Mouse (Mus musculus): ENCODE results near the gene Fam222a. TPM values are rescaled to one million over a fixed set of nuclear protein-coding genes. Genes with fewer than 3 reads are reported as not detected.

The Fam222a gene
- polyA plus RNA-seq, 1 experiment from 2014 or later = 5.7 TPM

GRCm38 (mm10) chr5:114565305-114565704 lies 2.5 kb upstream of the Fam222a start:
- no peaks in the 10 kb centered on the region for H3K9me3 ChIP-seq (ENCODE audit: control insufficient read depth, low read length)
- no peaks in the 10 kb centered on the region for H3K27me3 ChIP-seq (ENCODE audit: control insufficient read depth, insufficient read depth, low read length)
- H3K4me3 ChIP-seq (replicated peaks; ENCODE audit: low read depth, low read length) = no peak overlapping the region
- ATAC-seq (ENCODE audit: low FRiP score, low TSS enrichment) = no peak
- peaks cover 22% of the 10 kb centered on the region for H3K4me1 ChIP-seq (ENCODE audit: control insufficient read depth, insufficient read depth, low read length)
- no peaks in the 10 kb centered on the region for H3K36me3 ChIP-seq (ENCODE audit: control insufficient read depth, insufficient read depth, low read length)
- no peak overlapping the region for H3K9ac ChIP-seq (replicated peaks; ENCODE audit: low read length)
- no peak for DNase-seq
- H3K27ac ChIP-seq (replicated peaks; ENCODE audit: low read depth, low read length) = no peak overlapping the region
- 12% methylated on average over 12 of the region's 12 CpGs for WGBS
- no peak overlapping the region for H3K4me2 ChIP-seq (ENCODE audit: low read length)

- 85% methylated on average over 6 of the region's 6 CpGs for WGBS
- no peak for DNase-seq
- Histone ChIP-seq H3K27me3 (ENCODE audit: control insufficient read depth, insufficient read depth, low read length) (no peaks in the 10 kb centered on the region), H3K27ac (replicated peaks; ENCODE audit: low read depth, low read length) (no peak overlapping the region), H3K9me3 (ENCODE audit: control insufficient read depth, low read length) (no peaks in the 10 kb centered on the region), H3K4me1 (ENCODE audit: control insufficient read depth, insufficient read depth, low read length) (peaks cover 24% of the 10 kb centered on the region), H3K9ac (replicated peaks; ENCODE audit: low read length) (no peak overlapping the region), H3K4me2 (ENCODE audit: low read length) (no peak overlapping the region), H3K36me3 (ENCODE audit: control insufficient read depth, insufficient read depth, low read length) (no peaks in the 10 kb centered on the region), H3K4me3 (replicated peaks; ENCODE audit: low read depth, low read length) (no peak overlapping the region)
- ATAC-seq (ENCODE audit: low FRiP score, low TSS enrichment) = no peak
These were observed 2.1 kb upstream of the Fam222a start for GRCm38 (mm10) chr5:114565751-114566150.

GRCm38 (mm10) chr5:114566461-114566860 lies 1.4 kb upstream of the Fam222a start:
- H3K9me3 ChIP-seq (ENCODE audit: control insufficient read depth, low read length) = no peaks in the 10 kb centered on the region
- no peaks in the 10 kb centered on the region for H3K27me3 ChIP-seq (ENCODE audit: control insufficient read depth, insufficient read depth, low read length)
- H3K9ac ChIP-seq (replicated peaks; ENCODE audit: low read length) = no peak overlapping the region
- ATAC-seq (ENCODE audit: low FRiP score, low TSS enrichment) = no peak
- no peak overlapping the region for H3K4me3 ChIP-seq (replicated peaks; ENCODE audit: low read depth, low read length)
- H3K36me3 ChIP-seq (ENCODE audit: control insufficient read depth, insufficient read depth, low read length) = no peaks in the 10 kb centered on the region
- H3K27ac ChIP-seq (replicated peaks; ENCODE audit: low read depth, low read length) = no peak overlapping the region
- no peak for DNase-seq
- WGBS = 91% methylated on average over 10 of the region's 10 CpGs
- H3K4me2 ChIP-seq (ENCODE audit: low read length) = no peak overlapping the region
- H3K4me1 ChIP-seq (ENCODE audit: control insufficient read depth, insufficient read depth, low read length) = peaks cover 30% of the 10 kb centered on the region

GRCm38 (mm10) chr5:114567075-114567517 lies 720 bp upstream of the Fam222a start:
- WGBS = under 1% methylated on average over 51 of the region's 52 CpGs
- ATAC-seq (ENCODE audit: low FRiP score, low TSS enrichment) (peak; percentile 87), DNase-seq (peak; percentile 99)
- H3K36me3 ChIP-seq (ENCODE audit: control insufficient read depth, insufficient read depth, low read length) = no peaks in the 10 kb centered on the region
- peak overlapping the region; percentile 79 for H3K4me3 ChIP-seq (replicated peaks; ENCODE audit: low read depth, low read length)
- no peaks in the 10 kb centered on the region for H3K27me3 ChIP-seq (ENCODE audit: control insufficient read depth, insufficient read depth, low read length)
- H3K27ac ChIP-seq (replicated peaks; ENCODE audit: low read depth, low read length) = peak overlapping the region; percentile 92
- peak overlapping the region; percentile 89 for H3K4me2 ChIP-seq (ENCODE audit: low read length)
- peaks cover 36% of the 10 kb centered on the region for H3K4me1 ChIP-seq (ENCODE audit: control insufficient read depth, insufficient read depth, low read length)
- H3K9ac ChIP-seq (replicated peaks; ENCODE audit: low read length) = peak overlapping the region; percentile 77
- H3K9me3 ChIP-seq (ENCODE audit: control insufficient read depth, low read length) = no peaks in the 10 kb centered on the region

GRCm38 (mm10) chr5:114568818-114569217 lies 1.0 kb downstream of the Fam222a start:
- no peaks in the 10 kb centered on the region for H3K27me3 ChIP-seq (ENCODE audit: control insufficient read depth, insufficient read depth, low read length)
- 15% methylated on average over 5 of the region's 5 CpGs for WGBS
- H3K27ac ChIP-seq (replicated peaks; ENCODE audit: low read depth, low read length) = peak overlapping the region; percentile 92; the same call in 1 of the 2 replicates
- H3K36me3 ChIP-seq (ENCODE audit: control insufficient read depth, insufficient read depth, low read length) = no peaks in the 10 kb centered on the region
- H3K4me1 ChIP-seq (ENCODE audit: control insufficient read depth, insufficient read depth, low read length) = peaks cover 53% of the 10 kb centered on the region
- no peaks in the 10 kb centered on the region for H3K9me3 ChIP-seq (ENCODE audit: control insufficient read depth, low read length)
- peak overlapping the region; percentile 89 for H3K4me2 ChIP-seq (ENCODE audit: low read length)
- peak overlapping the region; percentile 79 for H3K4me3 ChIP-seq (replicated peaks; ENCODE audit: low read depth, low read length)
- ATAC-seq (ENCODE audit: low FRiP score, low TSS enrichment) (no peak), DNase-seq (peak; percentile 43)
- peak overlapping the region; percentile 77 for H3K9ac ChIP-seq (replicated peaks; ENCODE audit: low read length)

- Histone ChIP-seq H3K27ac (replicated peaks; ENCODE audit: low read depth, low read length) (no peak overlapping the region; the same call in 1 of the 2 replicates), H3K9me3 (ENCODE audit: control insufficient read depth, low read length) (no peaks in the 10 kb centered on the region), H3K9ac (replicated peaks; ENCODE audit: low read length) (peak overlapping the region; percentile 77; the same call in 1 of the 2 replicates), H3K27me3 (ENCODE audit: control insufficient read depth, insufficient read depth, low read length) (no peaks in the 10 kb centered on the region), H3K4me3 (replicated peaks; ENCODE audit: low read depth, low read length) (peak overlapping the region; percentile 79), H3K36me3 (ENCODE audit: control insufficient read depth, insufficient read depth, low read length) (no peaks in the 10 kb centered on the region), H3K4me1 (ENCODE audit: control insufficient read depth, insufficient read depth, low read length) (peaks cover 66% of the 10 kb centered on the region), H3K4me2 (ENCODE audit: low read length) (peak overlapping the region; percentile 89)
- DNase-seq (peak; percentile 59), ATAC-seq (ENCODE audit: low FRiP score, low TSS enrichment) (no peak)
- 19% methylated on average over 11 of the region's 16 CpGs for WGBS
These were observed 2.3 kb downstream of the Fam222a start for GRCm38 (mm10) chr5:114569918-114570670.

- under 1% methylated on average over 14 of the region's 14 CpGs for WGBS
- Histone ChIP-seq H3K4me1 (ENCODE audit: control insufficient read depth, insufficient read depth, low read length) (peaks cover 74% of the 10 kb centered on the region), H3K9ac (replicated peaks; ENCODE audit: low read length) (peak overlapping the region; percentile 60), H3K4me3 (replicated peaks; ENCODE audit: low read depth, low read length) (peak overlapping the region; percentile 48), H3K4me2 (ENCODE audit: low read length) (peak overlapping the region; percentile 89), H3K9me3 (ENCODE audit: control insufficient read depth, low read length) (no peaks in the 10 kb centered on the region), H3K27me3 (ENCODE audit: control insufficient read depth, insufficient read depth, low read length) (no peaks in the 10 kb centered on the region; the same call in 1 of the 2 replicates), H3K27ac (replicated peaks; ENCODE audit: low read depth, low read length) (peak overlapping the region; percentile 91), H3K36me3 (ENCODE audit: control insufficient read depth, insufficient read depth, low read length) (no peaks in the 10 kb centered on the region)
- ATAC-seq (ENCODE audit: low FRiP score, low TSS enrichment) (peak; percentile 32), DNase-seq (no peak)
These were observed 3.1 kb downstream of the Fam222a start for GRCm38 (mm10) chr5:114570791-114571450.

GRCm38 (mm10) chr5:114571451-114572030 lies 3.7 kb downstream of the Fam222a start:
- Histone ChIP-seq H3K27me3 (ENCODE audit: control insufficient read depth, insufficient read depth, low read length) (no peaks in the 10 kb centered on the region; the same call in 1 of the 2 replicates), H3K9ac (replicated peaks; ENCODE audit: low read length) (peak overlapping the region; percentile 60), H3K4me1 (ENCODE audit: control insufficient read depth, insufficient read depth, low read length) (peaks cover 80% of the 10 kb centered on the region), H3K4me2 (ENCODE audit: low read length) (peak overlapping the region; percentile 89), H3K9me3 (ENCODE audit: control insufficient read depth, low read length) (no peaks in the 10 kb centered on the region), H3K27ac (replicated peaks; ENCODE audit: low read depth, low read length) (peak overlapping the region; percentile 91), H3K36me3 (ENCODE audit: control insufficient read depth, insufficient read depth, low read length) (no peaks in the 10 kb centered on the region), H3K4me3 (replicated peaks; ENCODE audit: low read depth, low read length) (peak overlapping the region; percentile 48)
- WGBS = under 1% methylated on average over 39 of the region's 39 CpGs
- DNase-seq (peak; percentile 87), ATAC-seq (ENCODE audit: low FRiP score, low TSS enrichment) (peak; percentile 41; the same call in 1 of the 2 replicates)
